Mouse (Mus musculus): Measurements from ENCODE around the gene Thumpd1.
"Not testable (repeated sequence)": the region's sequence is repeated elsewhere in the genome, so short reads cannot be mapped to it uniquely, and the experiment has no call there.

Thumpd1 gene

GRCm38 (mm10) chr7:119720253-119720946, at the start of gene Thumpd1:
Gene Thumpd1 (minus strand): TSS chr7:119720798.
- DNase-seq (ENCODE audit: low spot score), result peak; percentile 81

- DNase-seq (ENCODE audit: low spot score), result no peak
Measured at GRCm38 (mm10) chr7:119769895-119770294, 49.3 kb upstream of the Thumpd1 start.

- no peak for DNase-seq (ENCODE audit: low spot score)
Measured at GRCm38 (mm10) chr7:119766996-119767395, 46.4 kb upstream of the Thumpd1 start.

GRCm38 (mm10) chr7:119764377-119764776, 43.8 kb upstream of the Thumpd1 start:
- DNase-seq (ENCODE audit: low spot score), result no peak

- DNase-seq (ENCODE audit: low spot score), result no peak
Measured at GRCm38 (mm10) chr7:119762166-119762697, 41.6 kb upstream of the Thumpd1 start.

- DNase-seq (ENCODE audit: low spot score), result no peak
Measured at GRCm38 (mm10) chr7:119760527-119760951, 39.9 kb upstream of the Thumpd1 start, which contains the start of gene Acsm3. Gene Acsm3 (plus strand): TSS chr7:119760923.

GRCm38 (mm10) chr7:119753696-119754095, 33.1 kb upstream of the Thumpd1 start:
- no peak for DNase-seq (ENCODE audit: low spot score)

GRCm38 (mm10) chr7:119749942-119750341, 29.3 kb upstream of the Thumpd1 start:
- DNase-seq (ENCODE audit: low spot score), result no peak

GRCm38 (mm10) chr7:119748761-119749160, 28.2 kb upstream of the Thumpd1 start:
- DNase-seq (ENCODE audit: low spot score), result no peak

GRCm38 (mm10) chr7:119745869-119746268, 25.3 kb upstream of the Thumpd1 start:
- DNase-seq (ENCODE audit: low spot score), result no peak

GRCm38 (mm10) chr7:119744321-119744720, 23.7 kb upstream of the Thumpd1 start:
- DNase-seq (ENCODE audit: low spot score), result no peak

GRCm38 (mm10) chr7:119739798-119740468, 19.3 kb upstream of the Thumpd1 start:
- not testable (repeated sequence) for DNase-seq (ENCODE audit: low spot score)

- DNase-seq (ENCODE audit: low spot score), result no peak
Measured at GRCm38 (mm10) chr7:119738877-119739276, 18.3 kb upstream of the Thumpd1 start.

GRCm38 (mm10) chr7:119731262-119731661, 10.7 kb upstream of the Thumpd1 start:
- DNase-seq (ENCODE audit: low spot score), result not testable (repeated sequence)

- DNase-seq (ENCODE audit: low spot score), result no peak
Measured at GRCm38 (mm10) chr7:119727621-119728020, 7.0 kb upstream of the Thumpd1 start.

- DNase-seq (ENCODE audit: low spot score), result peak; percentile 2
Measured at GRCm38 (mm10) chr7:119720947-119721310, 331 bp upstream of the Thumpd1 start.

- no peak for DNase-seq (ENCODE audit: low spot score)
Measured at GRCm38 (mm10) chr7:119714111-119714510, 6.5 kb downstream of the Thumpd1 start.

- DNase-seq (ENCODE audit: low spot score), result no peak
Measured at GRCm38 (mm10) chr7:119694926-119695325, 25.7 kb downstream of the Thumpd1 start.

- no peak for DNase-seq (ENCODE audit: low spot score)
Measured at GRCm38 (mm10) chr7:119692302-119692701, 28.3 kb downstream of the Thumpd1 start.

- no peak for DNase-seq (ENCODE audit: low spot score)
Measured at GRCm38 (mm10) chr7:119689726-119690125, 30.9 kb downstream of the Thumpd1 start, which contains the start of gene Acsm4. Gene Acsm4 (plus strand): TSS chr7:119690026.

GRCm38 (mm10) chr7:119682699-119683098, 37.9 kb downstream of the Thumpd1 start:
- no peak for DNase-seq (ENCODE audit: low spot score)

GRCm38 (mm10) chr7:119680107-119680506, 40.5 kb downstream of the Thumpd1 start:
- DNase-seq (ENCODE audit: low spot score), result no peak

- no peak for DNase-seq (ENCODE audit: low spot score)
Measured at GRCm38 (mm10) chr7:119673465-119673864, 47.1 kb downstream of the Thumpd1 start.

All from spleen, adult 12 weeks (tissue).